Mouse (Mus musculus): ENCODE measurements at regions not wholly inside any gene's neighbourhood (a gene's known extent, or its start where the extent isn't known, plus 50 kb on each side); places are given as distances from the start of the nearest gene placed in this dataset.
"Not testable (repeated sequence)": the region's sequence is repeated elsewhere in the genome, so short reads cannot be mapped to it uniquely, and the experiment has no call there.

GRCm38 (mm10) chr3:60876858-60877257, 125.7 kb upstream of the P2ry1 start:
- H3K9ac ChIP-seq; H3K4me3 ChIP-seq; H3K27ac ChIP-seq; H3K27me3 ChIP-seq; H3K4me2 ChIP-seq; H3K36me3 ChIP-seq; H3K4me1 ChIP-seq; H3K9me3 ChIP-seq; ATAC-seq (ENCODE audit: insufficient number of reproducible peaks, low FRiP score, low TSS enrichment, low read depth): not testable (repeated sequence)
- WGBS: 93% methylated on average over 11 of the region's 11 CpGs

GRCm38 (mm10) chr3:60878880-60879279, 123.7 kb upstream of the P2ry1 start:
- no peak overlapping the region for H3K27ac ChIP-seq
- 66% methylated on average over 3 of the region's 3 CpGs for WGBS
- no peaks in the 10 kb centered on the region for H3K36me3 ChIP-seq
- H3K4me1 ChIP-seq: no peaks in the 10 kb centered on the region
- H3K4me2 ChIP-seq: no peak overlapping the region
- H3K9ac ChIP-seq: no peak overlapping the region
- H3K27me3 ChIP-seq: no peaks in the 10 kb centered on the region
- no peak for ATAC-seq (ENCODE audit: insufficient number of reproducible peaks, low FRiP score, low TSS enrichment, low read depth)
- no peaks in the 10 kb centered on the region for H3K9me3 ChIP-seq
- no peak overlapping the region for H3K4me3 ChIP-seq

GRCm38 (mm10) chr3:60884027-60884426, 118.6 kb upstream of the P2ry1 start:
- H3K4me2 ChIP-seq: no peak overlapping the region
- no peaks in the 10 kb centered on the region for H3K36me3 ChIP-seq
- H3K27ac ChIP-seq: no peak overlapping the region
- H3K27me3 ChIP-seq: no peaks in the 10 kb centered on the region
- H3K9me3 ChIP-seq: no peaks in the 10 kb centered on the region
- H3K9ac ChIP-seq: no peak overlapping the region
- H3K4me3 ChIP-seq: no peak overlapping the region
- no peak for ATAC-seq (ENCODE audit: insufficient number of reproducible peaks, low FRiP score, low TSS enrichment, low read depth)
- no peaks in the 10 kb centered on the region for H3K4me1 ChIP-seq
- 63% methylated on average over 3 of the region's 3 CpGs for WGBS

- Histone ChIP-seq H3K4me1 (no peaks in the 10 kb centered on the region), H3K4me2 (no peak overlapping the region), H3K27ac (no peak overlapping the region), H3K27me3 (no peaks in the 10 kb centered on the region), H3K9me3 (no peaks in the 10 kb centered on the region), H3K9ac (no peak overlapping the region), H3K4me3 (no peak overlapping the region), H3K36me3 (no peaks in the 10 kb centered on the region)
- ATAC-seq (ENCODE audit: insufficient number of reproducible peaks, low FRiP score, low TSS enrichment, low read depth): no peak
- WGBS: 96% methylated on average over 4 of the region's 4 CpGs
Measured at GRCm38 (mm10) chr3:60889191-60889861, 113.3 kb upstream of the P2ry1 start.

- WGBS: 77% methylated on average over 5 of the region's 5 CpGs
- H3K4me3 ChIP-seq: no peak overlapping the region
- H3K9me3 ChIP-seq: no peaks in the 10 kb centered on the region
- H3K9ac ChIP-seq: no peak overlapping the region
- H3K27me3 ChIP-seq: no peaks in the 10 kb centered on the region
- H3K4me2 ChIP-seq: no peak overlapping the region
- H3K4me1 ChIP-seq: no peaks in the 10 kb centered on the region
- H3K27ac ChIP-seq: no peak overlapping the region
- ATAC-seq (ENCODE audit: insufficient number of reproducible peaks, low FRiP score, low TSS enrichment, low read depth): no peak
- H3K36me3 ChIP-seq: no peaks in the 10 kb centered on the region
Measured at GRCm38 (mm10) chr3:60897628-60898269, 104.8 kb upstream of the P2ry1 start.

- 74% methylated on average over 1 of the region's 1 CpGs for WGBS
Measured at GRCm38 (mm10) chr3:60898720-60899119, 103.9 kb upstream of the P2ry1 start.

GRCm38 (mm10) chr3:60901571-60901970, 101.0 kb upstream of the P2ry1 start:
- no peaks in the 10 kb centered on the region for H3K4me1 ChIP-seq
- H3K36me3 ChIP-seq: no peaks in the 10 kb centered on the region
- 79% methylated on average over 2 of the region's 2 CpGs for WGBS
- no peak overlapping the region for H3K9ac ChIP-seq
- H3K4me3 ChIP-seq: no peak overlapping the region
- no peak overlapping the region for H3K27ac ChIP-seq
- no peak overlapping the region for H3K4me2 ChIP-seq
- no peaks in the 10 kb centered on the region for H3K27me3 ChIP-seq
- ATAC-seq (ENCODE audit: insufficient number of reproducible peaks, low FRiP score, low TSS enrichment, low read depth): no peak
- no peaks in the 10 kb centered on the region for H3K9me3 ChIP-seq

More at GRCm38 (mm10) chr3:60898720-60899119, 103.9 kb upstream of the P2ry1 start:
- no peak for ATAC-seq (ENCODE audit: insufficient number of reproducible peaks, low FRiP score, low TSS enrichment, low read depth)
- Histone ChIP-seq H3K4me2 (no peak overlapping the region), H3K27me3 (no peaks in the 10 kb centered on the region), H3K9me3 (no peaks in the 10 kb centered on the region), H3K36me3 (no peaks in the 10 kb centered on the region), H3K4me3 (no peak overlapping the region), H3K9ac (no peak overlapping the region), H3K4me1 (no peaks in the 10 kb centered on the region), H3K27ac (no peak overlapping the region)

- Histone ChIP-seq H3K4me1 (no peaks in the 10 kb centered on the region), H3K36me3 (no peaks in the 10 kb centered on the region), H3K27ac (no peak overlapping the region), H3K4me2 (no peak overlapping the region), H3K27me3 (no peaks in the 10 kb centered on the region), H3K9me3 (no peaks in the 10 kb centered on the region), H3K9ac (no peak overlapping the region), H3K4me3 (no peak overlapping the region)
- ATAC-seq (ENCODE audit: insufficient number of reproducible peaks, low FRiP score, low TSS enrichment, low read depth): no peak
- 37% methylated on average over 1 of the region's 1 CpGs for WGBS
Measured at GRCm38 (mm10) chr3:60916411-60916810, 86.2 kb upstream of the P2ry1 start.

- Histone ChIP-seq H3K27ac (no peak overlapping the region), H3K9ac (no peak overlapping the region), H3K36me3 (no peaks in the 10 kb centered on the region), H3K4me3 (no peak overlapping the region), H3K4me1 (no peaks in the 10 kb centered on the region), H3K9me3 (no peaks in the 10 kb centered on the region), H3K4me2 (no peak overlapping the region), H3K27me3 (no peaks in the 10 kb centered on the region)
- ATAC-seq (ENCODE audit: insufficient number of reproducible peaks, low FRiP score, low TSS enrichment, low read depth): no peak
- WGBS: 57% methylated on average over 3 of the region's 3 CpGs
Measured at GRCm38 (mm10) chr3:60917271-60917670, 85.3 kb upstream of the P2ry1 start.

GRCm38 (mm10) chr3:60926024-60926547, 76.5 kb upstream of the P2ry1 start:
- Histone ChIP-seq H3K27me3 (no peaks in the 10 kb centered on the region), H3K9ac (no peak overlapping the region), H3K4me2 (no peak overlapping the region), H3K9me3 (no peaks in the 10 kb centered on the region), H3K4me3 (no peak overlapping the region), H3K36me3 (no peaks in the 10 kb centered on the region), H3K4me1 (no peaks in the 10 kb centered on the region), H3K27ac (no peak overlapping the region)
- WGBS: 91% methylated on average over 9 of the region's 9 CpGs
- ATAC-seq (ENCODE audit: insufficient number of reproducible peaks, low FRiP score, low TSS enrichment, low read depth): no peak

GRCm38 (mm10) chr3:60928910-60929309, 73.7 kb upstream of the P2ry1 start:
- Histone ChIP-seq H3K27ac (no peak overlapping the region), H3K27me3 (no peaks in the 10 kb centered on the region), H3K9ac (no peak overlapping the region), H3K4me3 (no peak overlapping the region), H3K9me3 (no peaks in the 10 kb centered on the region), H3K36me3 (no peaks in the 10 kb centered on the region), H3K4me2 (no peak overlapping the region), H3K4me1 (no peaks in the 10 kb centered on the region)
- 40% methylated on average over 4 of the region's 4 CpGs for WGBS
- no peak for ATAC-seq (ENCODE audit: insufficient number of reproducible peaks, low FRiP score, low TSS enrichment, low read depth)

GRCm38 (mm10) chr3:60934492-60934891, 68.1 kb upstream of the P2ry1 start:
- Histone ChIP-seq H3K27me3 (no peaks in the 10 kb centered on the region), H3K4me3 (no peak overlapping the region), H3K4me1 (no peaks in the 10 kb centered on the region), H3K27ac (no peak overlapping the region), H3K9ac (no peak overlapping the region), H3K4me2 (no peak overlapping the region), H3K9me3 (no peaks in the 10 kb centered on the region), H3K36me3 (no peaks in the 10 kb centered on the region)
- 82% methylated on average over 1 of the region's 1 CpGs for WGBS
- ATAC-seq (ENCODE audit: insufficient number of reproducible peaks, low FRiP score, low TSS enrichment, low read depth): no peak
